Mouse (Mus musculus): ENCODE results near the gene N4bp2. TPM values are rescaled to one million over a fixed set of nuclear protein-coding genes. Genes with fewer than 3 reads are reported as not detected.

The N4bp2 gene
- polyA plus RNA-seq, 1 experiment from 2014 or later: 36.4 TPM

- no peak for DNase-seq (ENCODE audit: extremely low spot score, low spot score)
- Histone ChIP-seq H3K27me3 (ENCODE audit: poor library complexity, severe bottlenecking) (no peaks in the 10 kb centered on the region), H3K4me3 (no peak overlapping the region), H3K27ac (no peak overlapping the region), H3K9me3 (no peaks in the 10 kb centered on the region), H3K36me3 (replicated peaks) (no peaks in the 10 kb centered on the region), H3K4me1 (no peaks in the 10 kb centered on the region; the same call in 1 of the 2 replicates)
- WGBS: 95% methylated on average over 7 of the region's 7 CpGs
Measured at GRCm38 (mm10) chr5:65847656-65848055, 84.3 kb downstream of the N4bp2 start.

DNA sequence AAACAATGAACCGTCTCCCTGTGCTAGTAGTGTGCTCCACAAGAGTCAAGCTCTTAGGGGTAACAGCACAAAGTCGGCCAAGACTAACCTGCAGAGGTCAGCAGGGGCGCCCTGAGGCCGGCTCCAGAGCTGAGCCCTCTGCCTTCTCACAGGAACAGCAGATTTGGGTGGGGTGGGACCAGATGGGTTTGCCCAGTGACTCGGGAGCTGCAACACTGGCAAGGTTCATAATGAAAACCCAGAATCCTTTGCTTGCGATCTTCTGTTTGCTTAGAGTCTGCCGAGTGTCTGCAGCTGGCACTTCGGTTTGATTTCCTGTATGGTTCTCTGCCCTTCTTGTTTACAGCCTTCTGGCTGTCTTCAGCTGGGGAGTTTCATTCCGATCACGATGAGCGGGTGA lies 87.4 kb downstream of the N4bp2 start:
- Histone ChIP-seq H3K9me3 (no peaks in the 10 kb centered on the region), H3K4me1 (peaks cover 6% of the 10 kb centered on the region), H3K36me3 (replicated peaks) (no peaks in the 10 kb centered on the region), H3K4me3 (no peak overlapping the region), H3K27me3 (ENCODE audit: poor library complexity, severe bottlenecking) (no peaks in the 10 kb centered on the region), H3K27ac (no peak overlapping the region)
- no peak for DNase-seq (ENCODE audit: extremely low spot score, low spot score)
- WGBS: 72% methylated on average over 11 of the region's 11 CpGs

GRCm38 (mm10) chr5:65854786-65855191 lies 91.5 kb downstream of the N4bp2 start:
- no peak overlapping the region for H3K27ac ChIP-seq
- H3K27me3 ChIP-seq (ENCODE audit: poor library complexity, severe bottlenecking): no peaks in the 10 kb centered on the region
- H3K36me3 ChIP-seq (replicated peaks): no peaks in the 10 kb centered on the region
- no peak for DNase-seq (ENCODE audit: extremely low spot score, low spot score)
- WGBS: 60% methylated on average over 8 of the region's 8 CpGs
- no peaks in the 10 kb centered on the region for H3K9me3 ChIP-seq
- H3K4me3 ChIP-seq: no peak overlapping the region
- H3K4me1 ChIP-seq: peaks cover 6% of the 10 kb centered on the region; the same call in 1 of the 2 replicates

DNA sequence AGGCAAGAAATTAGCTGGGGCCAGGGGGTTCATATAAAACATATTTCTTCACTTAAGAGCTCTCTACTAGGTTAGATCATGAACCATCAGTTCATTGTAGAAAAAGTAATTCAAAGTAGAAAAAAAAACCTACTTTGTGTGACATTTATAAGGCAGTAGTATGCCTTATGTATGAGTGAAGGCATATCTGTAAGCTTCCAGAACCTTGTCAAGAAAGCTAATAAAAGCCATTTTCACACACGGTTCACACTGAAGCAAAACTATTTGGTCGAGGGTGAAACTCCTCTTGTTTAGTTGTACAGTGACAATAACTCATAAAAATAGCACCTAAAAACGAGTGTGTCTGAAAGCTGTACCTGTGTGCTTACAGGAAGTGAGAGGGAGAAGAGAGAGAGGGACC lies 92.2 kb downstream of the N4bp2 start:
- H3K4me3 ChIP-seq: no peak overlapping the region
- H3K36me3 ChIP-seq (replicated peaks): no peaks in the 10 kb centered on the region
- no peak for DNase-seq (ENCODE audit: extremely low spot score, low spot score)
- H3K27me3 ChIP-seq (ENCODE audit: poor library complexity, severe bottlenecking): no peaks in the 10 kb centered on the region
- 81% methylated on average over 3 of the region's 3 CpGs for WGBS
- H3K9me3 ChIP-seq: no peaks in the 10 kb centered on the region
- peaks cover 10% of the 10 kb centered on the region for H3K4me1 ChIP-seq
- no peak overlapping the region for H3K27ac ChIP-seq

GRCm38 (mm10) chr5:65856591-65857411 lies 93.5 kb downstream of the N4bp2 start:
- Histone ChIP-seq H3K4me3 (no peak overlapping the region), H3K27ac (no peak overlapping the region), H3K36me3 (replicated peaks) (no peaks in the 10 kb centered on the region), H3K4me1 (peaks cover 10% of the 10 kb centered on the region), H3K9me3 (no peaks in the 10 kb centered on the region), H3K27me3 (ENCODE audit: poor library complexity, severe bottlenecking) (no peaks in the 10 kb centered on the region)
- DNase-seq (ENCODE audit: extremely low spot score, low spot score): no peak
- WGBS: 87% methylated on average over 17 of the region's 17 CpGs

GRCm38 (mm10) chr5:65857935-65858334 lies 94.6 kb downstream of the N4bp2 start:
- H3K4me1 ChIP-seq: peaks cover 10% of the 10 kb centered on the region
- H3K27me3 ChIP-seq (ENCODE audit: poor library complexity, severe bottlenecking): no peaks in the 10 kb centered on the region
- H3K9me3 ChIP-seq: no peaks in the 10 kb centered on the region
- WGBS: 86% methylated on average over 12 of the region's 12 CpGs
- H3K36me3 ChIP-seq (replicated peaks): no peaks in the 10 kb centered on the region
- no peak overlapping the region for H3K27ac ChIP-seq
- DNase-seq (ENCODE audit: extremely low spot score, low spot score): no peak
- H3K4me3 ChIP-seq: no peak overlapping the region

- WGBS: 93% methylated on average over 3 of the region's 6 CpGs
- peaks cover 10% of the 10 kb centered on the region for H3K4me1 ChIP-seq
- no peak overlapping the region for H3K4me3 ChIP-seq
- H3K36me3 ChIP-seq (replicated peaks): no peaks in the 10 kb centered on the region
- H3K27me3 ChIP-seq (ENCODE audit: poor library complexity, severe bottlenecking): no peaks in the 10 kb centered on the region
- no peak overlapping the region for H3K27ac ChIP-seq
- no peaks in the 10 kb centered on the region for H3K9me3 ChIP-seq
- DNase-seq (ENCODE audit: extremely low spot score, low spot score): no peak
Measured at GRCm38 (mm10) chr5:65858355-65858754, 95.0 kb downstream of the N4bp2 start.

GRCm38 (mm10) chr5:65858898-65859297 lies 95.6 kb downstream of the N4bp2 start:
- H3K27me3 ChIP-seq (ENCODE audit: poor library complexity, severe bottlenecking): no peaks in the 10 kb centered on the region
- peaks cover 10% of the 10 kb centered on the region for H3K4me1 ChIP-seq
- H3K9me3 ChIP-seq: no peaks in the 10 kb centered on the region
- H3K36me3 ChIP-seq (replicated peaks): no peaks in the 10 kb centered on the region
- DNase-seq (ENCODE audit: extremely low spot score, low spot score): no peak
- H3K4me3 ChIP-seq: no peak overlapping the region
- 85% methylated on average over 12 of the region's 12 CpGs for WGBS
- H3K27ac ChIP-seq: no peak overlapping the region

- H3K27me3 ChIP-seq (ENCODE audit: poor library complexity, severe bottlenecking): no peaks in the 10 kb centered on the region
- 74% methylated on average over 6 of the region's 6 CpGs for WGBS
- no peak overlapping the region for H3K27ac ChIP-seq
- H3K4me3 ChIP-seq: no peak overlapping the region
- H3K9me3 ChIP-seq: no peaks in the 10 kb centered on the region
- no peak for DNase-seq (ENCODE audit: extremely low spot score, low spot score)
- no peaks in the 10 kb centered on the region for H3K36me3 ChIP-seq (replicated peaks)
- peaks cover 10% of the 10 kb centered on the region for H3K4me1 ChIP-seq
Measured at GRCm38 (mm10) chr5:65859396-65859795, 96.1 kb downstream of the N4bp2 start.

DNA sequence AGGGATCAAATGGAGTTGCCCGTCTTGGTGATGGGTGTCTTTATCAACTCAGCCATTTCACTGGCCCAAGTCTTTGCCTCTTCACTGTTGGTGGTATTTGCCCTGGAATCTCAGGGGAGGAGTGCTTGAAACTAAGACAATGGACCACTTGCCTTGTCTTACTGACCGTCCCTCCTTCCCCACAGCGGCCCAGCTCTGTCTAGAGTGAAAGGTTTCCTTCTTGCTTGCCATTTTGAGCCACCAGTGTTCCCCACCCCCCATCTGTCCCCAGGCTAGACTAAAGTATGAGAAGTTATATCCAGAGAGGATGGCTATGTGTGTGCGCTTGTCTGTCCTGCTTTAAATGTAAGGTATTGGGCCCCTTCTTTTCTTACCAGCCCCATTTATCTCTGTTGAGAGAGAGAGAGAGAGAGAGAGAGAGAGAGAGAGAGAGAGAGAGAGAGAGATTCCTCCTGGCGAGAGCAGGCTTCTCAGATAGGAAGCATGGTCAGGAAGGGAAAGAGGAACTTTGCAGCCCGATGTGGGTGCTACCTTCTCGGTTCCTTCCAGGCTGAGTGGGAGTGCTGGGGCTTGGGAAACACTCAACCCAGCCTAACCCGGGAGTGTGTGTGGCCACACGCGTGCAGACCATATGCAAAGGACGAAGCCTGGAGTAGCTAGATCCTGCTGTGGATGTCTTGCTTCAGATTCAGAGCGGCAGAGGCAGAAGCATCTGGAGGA lies 97.1 kb downstream of the N4bp2 start:
- no peaks in the 10 kb centered on the region for H3K27me3 ChIP-seq (ENCODE audit: poor library complexity, severe bottlenecking)
- no peak for DNase-seq (ENCODE audit: extremely low spot score, low spot score)
- H3K4me1 ChIP-seq: peaks cover 4% of the 10 kb centered on the region
- no peaks in the 10 kb centered on the region for H3K36me3 ChIP-seq (replicated peaks)
- no peaks in the 10 kb centered on the region for H3K9me3 ChIP-seq
- H3K4me3 ChIP-seq: no peak overlapping the region
- 69% methylated on average over 12 of the region's 12 CpGs for WGBS
- no peak overlapping the region for H3K27ac ChIP-seq

DNA sequence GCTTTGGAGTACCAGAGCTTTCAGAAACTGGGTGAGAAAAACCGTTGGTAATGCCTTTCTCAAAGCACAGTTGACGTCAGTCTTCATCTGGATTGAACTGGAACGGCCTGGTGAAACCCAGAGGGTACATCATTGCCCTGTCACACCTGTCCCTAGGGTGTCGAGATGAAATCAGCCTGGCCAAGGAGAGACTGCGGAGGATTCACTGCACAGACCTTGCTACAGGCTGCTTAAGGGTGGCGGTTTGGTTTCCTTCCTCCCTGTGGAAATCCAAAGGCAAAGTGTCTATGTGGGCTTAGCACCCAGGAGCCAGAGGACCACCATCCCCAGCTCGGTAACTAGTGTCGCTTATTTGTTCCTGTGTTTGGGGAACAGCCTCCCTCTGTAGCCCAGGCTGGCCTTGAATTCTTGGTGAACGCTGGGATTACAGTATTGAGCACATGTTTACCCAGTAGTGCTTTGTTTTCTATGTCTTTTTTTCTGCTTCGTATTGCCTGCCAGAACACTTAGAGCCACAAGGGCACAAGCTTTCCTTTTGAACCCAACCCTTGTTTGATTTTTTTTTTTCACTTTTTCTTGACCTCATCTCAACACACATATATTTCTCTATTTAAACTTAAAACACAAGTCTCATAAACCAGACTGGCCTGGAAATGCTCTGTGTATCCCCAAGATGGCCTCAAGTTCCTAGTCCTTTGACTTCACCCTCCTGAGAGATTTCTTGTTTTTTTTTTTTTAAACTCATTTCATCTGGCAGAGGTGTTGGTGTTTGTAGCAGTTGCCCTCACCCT lies 98.0 kb downstream of the N4bp2 start, which contains the start of gene Rhoh:
Rhoh (plus strand) TSS at position 60 of the 791 bp plus-strand sequence.
- DNase-seq (ENCODE audit: extremely low spot score, low spot score): no peak
- Histone ChIP-seq H3K27ac (no peak within 1 kb of the TSS), H3K4me1 (peaks cover 4% of the 10 kb centered on the region), H3K4me3 (no peak within 1 kb of the TSS), H3K9me3 (no peaks in the 10 kb centered on the region), H3K27me3 (ENCODE audit: poor library complexity, severe bottlenecking) (no peaks in the 10 kb centered on the region), H3K36me3 (replicated peaks) (no peaks in the 10 kb centered on the region)
- 90% methylated on average over 10 of the region's 10 CpGs for WGBS

DNA sequence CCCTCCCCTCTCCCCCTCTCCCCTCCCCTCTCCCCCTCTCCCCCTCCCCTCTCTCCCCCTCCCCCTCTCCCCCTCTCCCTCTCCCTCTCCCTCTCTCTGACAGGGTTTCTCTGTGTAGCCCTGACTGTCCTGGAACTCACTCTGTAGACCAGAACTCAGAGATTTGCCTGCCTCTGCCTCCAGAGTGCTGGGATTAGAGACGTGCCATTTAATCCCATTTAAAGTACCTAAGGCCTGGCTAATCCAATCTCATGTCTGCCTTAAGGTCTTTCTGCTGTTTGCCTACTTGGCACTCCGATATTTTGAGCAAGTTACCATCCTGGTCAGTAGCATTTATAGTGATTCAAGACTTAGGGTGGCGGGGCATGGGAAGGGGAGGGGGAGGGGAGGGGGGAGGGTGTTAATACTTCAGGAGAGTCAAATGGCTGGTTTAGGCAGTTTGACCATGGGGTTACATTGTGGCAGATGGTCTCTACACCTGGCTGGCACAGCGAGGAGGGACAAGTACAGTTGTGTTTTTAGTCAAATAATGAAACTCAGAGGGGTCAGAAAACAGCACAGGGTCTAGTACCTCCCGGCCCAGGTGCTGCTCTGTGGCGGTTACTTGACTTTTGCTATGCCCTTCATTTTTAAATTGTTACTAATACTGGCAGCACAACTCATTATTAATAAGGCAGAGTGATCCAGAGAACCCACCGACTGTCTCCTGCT lies 99.1 kb downstream of the N4bp2 start:
- H3K27ac ChIP-seq: no peak overlapping the region
- H3K4me3 ChIP-seq: no peak overlapping the region
- H3K27me3 ChIP-seq (ENCODE audit: poor library complexity, severe bottlenecking): no peaks in the 10 kb centered on the region
- no peaks in the 10 kb centered on the region for H3K9me3 ChIP-seq
- 90% methylated on average over 7 of the region's 7 CpGs for WGBS
- no peaks in the 10 kb centered on the region for H3K36me3 ChIP-seq (replicated peaks)
- H3K4me1 ChIP-seq: peaks cover 4% of the 10 kb centered on the region
- no peak for DNase-seq (ENCODE audit: extremely low spot score, low spot score)

All from forebrain, embryonic 10.5 days (tissue).